Mouse (Mus musculus) embryonic facial prominence, embryonic 13.5 days (tissue): ENCODE data around the gene Dennd1a. TPM values are rescaled to one million over a fixed set of nuclear protein-coding genes. Genes with fewer than 3 reads are reported as not detected.

Source experiments
- ATAC-seq: fragments of 200-750 bp; cut with Nextera tagmentation; 2 replicates; pipeline ENCODE4 v1.8.0; 2017; ENCODE audit warnings: low read depth; ENCODE audit not compliant: insufficient number of reproducible peaks, insufficient read depth, low FRiP score, low TSS enrichment
- H3K27ac ChIP-seq: fragments of 300-500 bp; sonication (generic); 2 replicates; pipeline ENCODE4 v1.5.1; 2015; ENCODE audit warnings: moderate library complexity, mild to moderate bottlenecking, inconsistent platforms
- H3K27me3 ChIP-seq: fragments of 300-500 bp; sonication (generic); 2 replicates; pipeline ENCODE4 v1.6.1; 2015; ENCODE audit warnings: mild to moderate bottlenecking, inconsistent platforms
- H3K36me3 ChIP-seq: fragments of 300-500 bp; sonication (generic); 2 replicates; pipeline ENCODE4 v1.6.1; 2015; ENCODE audit warnings: mild to moderate bottlenecking, inconsistent platforms
- H3K4me1 ChIP-seq: fragments of 300-500 bp; sonication (generic); 2 replicates; pipeline ENCODE4 v1.6.1; 2015; ENCODE audit warnings: inconsistent platforms
- H3K4me2 ChIP-seq: fragments of 300-500 bp; sonication (generic); 2 replicates; pipeline ENCODE4 v1.6.1; 2015; ENCODE audit warnings: moderate library complexity, mild to moderate bottlenecking, inconsistent platforms
- H3K4me3 ChIP-seq: fragments of 300-500 bp; sonication (generic); 2 replicates; pipeline ENCODE4 v1.5.1; 2015; ENCODE audit warnings: mild to moderate bottlenecking, inconsistent platforms
- H3K9ac ChIP-seq: fragments of 300-500 bp; sonication (generic); 2 replicates; pipeline ENCODE4 v1.6.1; 2015; ENCODE audit warnings: mild to moderate bottlenecking, inconsistent platforms
- H3K9me3 ChIP-seq: fragments of 300-500 bp; sonication (generic); 2 replicates; pipeline ENCODE4 v1.6.1; 2016; ENCODE audit warnings: inconsistent platforms
- WGBS: fragments of 180-500 bp; shearing (Covaris S2); methylation state at CpG from one replicate; pipeline ENCODE4 v1.1.7; 2015; ENCODE audit warnings: mixed read lengths; 5-methylcytosine and 5-hydroxymethylcytosine counted together
- polyA plus RNA-seq: library from polyadenylated mRNA; unstranded; fragments of >200 nt; fragmentation: Nextera tagmentation; extraction: Ambion mirVana; gene quantifications from 2 replicates; pipeline ENCODE4 v1.2.1, GENCODE M21; 2015

Dennd1a gene
- polyA plus RNA-seq, 1 experiment from 2014 or later: 15.5 TPM

DNA sequence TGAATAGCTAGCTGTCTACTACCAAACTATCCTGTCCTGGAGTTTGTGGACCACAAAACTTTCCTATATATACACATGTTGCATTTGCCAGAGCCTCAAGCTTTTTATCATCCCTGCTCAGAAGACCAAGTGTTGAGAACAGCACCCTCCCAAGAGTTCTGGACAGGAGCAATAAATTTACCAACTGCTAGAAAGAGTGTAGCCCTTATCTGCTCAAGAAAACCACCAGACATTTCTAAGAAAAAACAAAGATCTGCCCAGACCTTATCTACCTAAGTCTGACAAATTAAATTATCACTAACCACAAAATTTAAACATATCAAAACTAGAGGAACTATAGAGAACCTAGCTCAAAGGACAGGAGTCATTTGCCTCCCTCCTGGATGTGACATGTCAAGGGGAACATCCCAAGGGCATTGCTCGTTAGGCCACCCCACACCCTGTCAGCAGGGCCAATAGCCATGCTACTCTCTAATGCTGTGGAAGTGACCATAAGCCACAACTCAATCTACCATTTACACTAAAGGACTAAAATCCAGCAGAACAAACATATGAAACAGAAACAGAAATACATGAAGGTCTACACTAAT, 154.9 kb downstream of the Dennd1a start:
- H3K4me2 ChIP-seq: no peak overlapping the region
- no peaks in the 10 kb centered on the region for H3K9me3 ChIP-seq
- H3K4me3 ChIP-seq: no peak overlapping the region
- ATAC-seq: no peak
- H3K9ac ChIP-seq: no peak overlapping the region
- WGBS: 66% methylated on average over 1 of the region's 1 CpGs
- H3K27ac ChIP-seq: no peak overlapping the region
- H3K4me1 ChIP-seq: 0 out of 2 replicates have a peak, but pooled peaks cover 6% of the 10 kb centered on the region
- H3K27me3 ChIP-seq: no peaks in the 10 kb centered on the region
- no peaks in the 10 kb centered on the region for H3K36me3 ChIP-seq

GRCm38 (mm10) chr2:38131538-38131937, 155.7 kb downstream of the Dennd1a start:
- Histone ChIP-seq H3K4me1 (0 out of 2 replicates have a peak, but pooled peaks cover 6% of the 10 kb centered on the region), H3K4me2 (no peak overlapping the region), H3K9me3 (no peaks in the 10 kb centered on the region), H3K4me3 (no peak overlapping the region), H3K27ac (no peak overlapping the region), H3K9ac (no peak overlapping the region), H3K36me3 (no peaks in the 10 kb centered on the region), H3K27me3 (no peaks in the 10 kb centered on the region)
- ATAC-seq: no peak
- 83% methylated on average over 1 of the region's 1 CpGs for WGBS

DNA sequence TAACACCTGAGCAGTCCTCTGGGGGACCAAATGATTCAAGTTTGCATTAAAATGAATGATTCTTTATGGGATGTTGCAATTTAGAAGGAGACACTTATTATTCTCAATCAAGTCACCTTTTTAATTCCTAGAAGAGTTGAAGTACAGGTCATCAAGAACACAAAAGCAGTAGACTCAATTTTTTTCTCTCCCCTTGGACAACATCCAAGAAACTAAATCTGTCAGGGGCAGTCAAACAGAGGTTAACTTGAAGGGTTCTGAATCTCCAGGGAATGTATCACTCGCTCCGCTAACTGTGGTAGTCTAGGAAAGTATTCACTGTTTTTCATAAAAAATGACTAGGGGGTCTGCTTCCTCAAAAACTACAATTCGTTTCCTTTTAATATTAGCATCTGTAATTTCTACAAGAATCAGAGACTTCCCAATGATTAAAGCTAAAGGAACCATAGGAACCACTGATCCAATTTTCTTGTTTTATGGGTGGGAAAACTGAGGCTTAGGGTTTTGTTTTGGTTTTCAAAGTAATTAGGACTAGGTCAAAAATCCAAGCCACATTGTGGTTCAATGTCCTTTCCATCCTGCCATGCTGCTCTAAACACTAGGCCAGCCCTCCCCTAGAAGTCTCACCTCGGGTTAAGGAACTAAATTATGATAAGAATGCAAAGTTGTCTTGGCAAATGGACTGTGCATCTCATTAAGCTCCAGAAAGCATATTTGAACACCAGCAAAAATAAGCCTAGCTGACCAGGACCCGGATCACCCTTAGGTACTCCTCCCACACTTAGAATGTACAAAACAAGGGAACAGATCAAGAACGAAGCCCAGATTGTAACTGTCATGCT, 157.0 kb downstream of the Dennd1a start:
- H3K27me3 ChIP-seq: no peaks in the 10 kb centered on the region
- no peaks in the 10 kb centered on the region for H3K9me3 ChIP-seq
- H3K4me1 ChIP-seq: 0 out of 2 replicates have a peak, but pooled peaks cover 6% of the 10 kb centered on the region
- no peak overlapping the region for H3K4me2 ChIP-seq
- no peak for ATAC-seq
- H3K27ac ChIP-seq: no peak overlapping the region
- no peaks in the 10 kb centered on the region for H3K36me3 ChIP-seq
- WGBS: 61% methylated on average over 6 of the region's 6 CpGs
- H3K4me3 ChIP-seq: no peak overlapping the region
- no peak overlapping the region for H3K9ac ChIP-seq

- no peaks in the 10 kb centered on the region for H3K27me3 ChIP-seq
- WGBS: 74% methylated on average over 3 of the region's 3 CpGs
- no peaks in the 10 kb centered on the region for H3K9me3 ChIP-seq
- no peak overlapping the region for H3K4me3 ChIP-seq
- no peak overlapping the region for H3K4me2 ChIP-seq
- H3K36me3 ChIP-seq: no peaks in the 10 kb centered on the region
- H3K4me1 ChIP-seq: 0 out of 2 replicates have a peak, but pooled peaks cover 3% of the 10 kb centered on the region
- ATAC-seq: no peak
- no peak overlapping the region for H3K9ac ChIP-seq
- H3K27ac ChIP-seq: no peak overlapping the region
Observed at GRCm38 (mm10) chr2:38126383-38126732, 160.8 kb downstream of the Dennd1a start.

- Histone ChIP-seq H3K27ac (no peak overlapping the region), H3K4me1 (0 out of 2 replicates have a peak, but pooled peaks cover 3% of the 10 kb centered on the region), H3K27me3 (no peaks in the 10 kb centered on the region), H3K36me3 (no peaks in the 10 kb centered on the region), H3K9me3 (no peaks in the 10 kb centered on the region), H3K4me3 (no peak overlapping the region), H3K4me2 (no peak overlapping the region), H3K9ac (no peak overlapping the region)
- WGBS: 60% methylated on average over 5 of the region's 5 CpGs
- ATAC-seq: no peak
Observed at GRCm38 (mm10) chr2:38125671-38126382, 161.4 kb downstream of the Dennd1a start.

DNA sequence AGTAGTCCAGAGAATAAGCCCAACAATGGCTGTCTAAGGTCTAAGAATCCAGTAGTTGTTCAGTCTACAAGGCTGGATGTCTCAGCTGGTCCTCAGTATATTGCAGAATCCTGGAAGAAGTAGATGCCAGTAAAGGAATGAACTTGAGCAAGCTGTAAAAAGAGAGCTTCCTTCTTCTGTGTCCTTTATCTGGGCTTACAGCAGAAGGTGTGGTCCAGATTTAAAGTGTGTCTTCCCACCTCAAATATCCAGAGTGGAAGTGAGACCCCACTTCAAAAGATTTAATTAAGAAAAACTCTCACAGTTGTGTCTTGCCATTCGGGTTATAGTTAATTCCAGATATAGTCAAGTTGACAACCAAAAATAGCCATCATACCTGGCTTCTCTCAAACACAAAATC, 162.5 kb downstream of the Dennd1a start:
- no peak for ATAC-seq
- 91% methylated on average over 1 of the region's 1 CpGs for WGBS

DNA sequence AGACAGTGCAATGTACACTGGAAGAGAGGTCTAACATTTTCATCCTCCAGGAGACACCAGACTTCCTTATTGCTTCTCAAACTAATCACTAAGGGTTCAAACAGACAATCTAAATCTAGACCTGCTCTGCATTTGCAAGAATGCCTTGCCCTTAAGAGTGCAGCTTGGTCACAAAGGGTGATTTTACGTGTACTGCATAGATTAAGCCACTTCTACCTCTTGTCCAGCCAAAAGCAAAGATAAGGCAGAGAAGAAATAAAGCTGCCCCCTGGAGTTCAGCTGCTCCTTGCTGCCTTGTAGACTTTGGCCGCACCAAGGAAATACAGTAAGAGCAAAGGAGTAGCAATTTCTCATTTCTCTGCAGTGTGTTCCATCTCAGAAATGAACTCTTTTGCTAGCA, 172.2 kb downstream of the Dennd1a start:
- no peak overlapping the region for H3K4me3 ChIP-seq
- H3K4me1 ChIP-seq: peaks cover 10% of the 10 kb centered on the region
- H3K27me3 ChIP-seq: no peaks in the 10 kb centered on the region
- no peak overlapping the region for H3K4me2 ChIP-seq
- H3K36me3 ChIP-seq: no peaks in the 10 kb centered on the region
- WGBS: 75% methylated on average over 2 of the region's 2 CpGs
- H3K27ac ChIP-seq: no peak overlapping the region
- ATAC-seq: no peak
- no peak overlapping the region for H3K9ac ChIP-seq
- no peaks in the 10 kb centered on the region for H3K9me3 ChIP-seq

More for the DNA sequence above, 162.5 kb downstream of the Dennd1a start:
- Histone ChIP-seq H3K27me3 (no peaks in the 10 kb centered on the region), H3K4me1 (no peaks in the 10 kb centered on the region), H3K4me2 (no peak overlapping the region), H3K36me3 (no peaks in the 10 kb centered on the region), H3K4me3 (no peak overlapping the region), H3K27ac (no peak overlapping the region), H3K9ac (no peak overlapping the region), H3K9me3 (no peaks in the 10 kb centered on the region)

DNA sequence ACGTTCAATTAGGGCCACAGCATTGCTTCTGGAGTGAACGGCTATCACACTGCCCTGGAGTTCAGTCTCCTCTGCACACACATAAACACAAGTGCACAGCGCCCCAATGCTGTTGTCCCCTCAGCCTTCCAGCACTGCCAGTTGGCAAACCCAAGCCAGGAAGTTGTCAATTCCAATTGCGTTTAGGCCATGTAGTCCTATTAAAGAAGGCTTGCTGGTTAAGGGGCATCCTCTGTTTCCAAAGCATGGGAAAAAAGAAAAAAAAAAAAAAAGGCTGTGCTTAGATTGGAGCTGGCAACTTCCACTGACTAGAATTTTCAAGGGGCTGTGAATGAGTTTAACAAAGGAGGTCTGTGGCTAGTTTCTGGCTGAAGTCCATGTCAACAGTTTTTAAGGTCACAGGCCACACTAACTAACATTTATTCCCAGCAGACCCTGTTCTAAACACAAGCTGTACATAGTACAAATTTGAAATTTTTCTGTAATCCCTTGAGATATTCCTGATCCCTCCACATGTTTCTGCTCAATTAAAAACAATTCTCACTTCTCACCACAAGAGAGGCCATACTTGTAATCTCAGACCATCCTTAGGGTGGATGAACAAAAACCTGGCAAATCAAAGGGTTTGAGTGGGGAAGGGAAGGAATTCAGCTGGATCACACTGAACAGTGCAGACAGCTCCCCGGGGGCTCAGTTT, 175.4 kb downstream of the Dennd1a start:
- Histone ChIP-seq H3K4me1 (peaks cover 10% of the 10 kb centered on the region), H3K27ac (no peak overlapping the region), H3K4me2 (no peak overlapping the region), H3K4me3 (no peak overlapping the region), H3K27me3 (no peaks in the 10 kb centered on the region), H3K9ac (no peak overlapping the region), H3K9me3 (no peaks in the 10 kb centered on the region), H3K36me3 (no peaks in the 10 kb centered on the region)
- ATAC-seq: no peak
- WGBS: 60% methylated on average over 5 of the region's 5 CpGs

- Histone ChIP-seq H3K9me3 (no peaks in the 10 kb centered on the region), H3K27ac (no peak overlapping the region), H3K27me3 (no peaks in the 10 kb centered on the region), H3K36me3 (no peaks in the 10 kb centered on the region), H3K9ac (no peak overlapping the region), H3K4me1 (peaks cover 10% of the 10 kb centered on the region), H3K4me2 (no peak overlapping the region), H3K4me3 (no peak overlapping the region)
- WGBS: 87% methylated on average over 2 of the region's 2 CpGs
- ATAC-seq: no peak
Observed at GRCm38 (mm10) chr2:38108586-38108985, 178.6 kb downstream of the Dennd1a start.

DNA sequence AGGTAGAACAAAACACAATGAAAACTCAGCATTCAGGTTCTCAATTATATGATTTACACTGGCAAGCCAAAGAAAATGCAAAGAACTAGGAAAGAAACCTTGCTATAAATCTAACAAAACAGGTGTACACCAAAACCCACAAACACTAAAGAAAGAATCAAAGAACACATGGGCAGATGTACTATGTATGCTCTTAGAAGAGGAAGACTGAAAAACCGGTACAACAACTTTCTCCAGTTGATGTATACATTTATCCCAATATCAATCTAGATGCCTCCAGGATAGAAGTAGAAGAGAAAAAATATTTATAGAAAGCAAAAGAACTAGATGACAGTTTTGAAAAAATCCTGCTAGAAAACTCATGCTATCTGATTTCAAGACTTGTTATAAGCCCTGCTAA, 184.5 kb downstream of the Dennd1a start:
- Histone ChIP-seq H3K4me3 (no peak overlapping the region), H3K36me3 (no peaks in the 10 kb centered on the region), H3K27me3 (no peaks in the 10 kb centered on the region), H3K9me3 (no peaks in the 10 kb centered on the region), H3K9ac (no peak overlapping the region), H3K4me2 (no peak overlapping the region), H3K27ac (no peak overlapping the region), H3K4me1 (peaks cover 15% of the 10 kb centered on the region)
- no peak for ATAC-seq
- 74% methylated on average over 1 of the region's 1 CpGs for WGBS

DNA sequence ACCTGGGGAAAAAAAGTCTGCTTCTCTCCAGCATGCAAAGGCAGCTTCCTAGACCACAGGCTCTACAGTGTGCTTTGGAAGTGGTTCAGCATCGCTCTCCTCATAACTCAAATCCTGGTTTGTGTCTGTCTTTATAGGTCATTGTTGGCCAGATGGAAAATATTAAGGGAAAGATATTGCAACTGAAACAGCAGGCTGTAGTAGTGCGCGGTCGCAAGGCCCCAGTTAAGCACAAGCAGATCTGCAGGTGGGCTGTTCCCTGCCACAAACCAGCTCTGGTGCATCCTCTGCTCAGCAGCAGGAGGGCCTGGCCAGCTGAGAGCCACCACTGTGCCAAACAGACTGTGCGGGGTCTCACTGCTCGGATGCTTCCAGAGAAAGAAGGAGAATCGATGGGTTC, 186.9 kb downstream of the Dennd1a start:
- Histone ChIP-seq H3K4me2 (no peak overlapping the region), H3K27me3 (no peaks in the 10 kb centered on the region), H3K9me3 (no peaks in the 10 kb centered on the region), H3K4me3 (no peak overlapping the region), H3K4me1 (peaks cover 21% of the 10 kb centered on the region), H3K36me3 (no peaks in the 10 kb centered on the region), H3K27ac (no peak overlapping the region), H3K9ac (no peak overlapping the region)
- WGBS: 17% methylated on average over 7 of the region's 7 CpGs
- ATAC-seq: no peak
